Mouse (Mus musculus) midbrain, embryonic 13.5 days (tissue): ENCODE data around the gene Gm10681. TPM values are rescaled to one million over a fixed set of nuclear protein-coding genes. Genes with fewer than 3 reads are reported as not detected.
"Not testable (repeated sequence)": the region's sequence is repeated elsewhere in the genome, so short reads cannot be mapped to it uniquely, and the experiment has no call there.

Experiments
- ATAC-seq: fragments of 200-750 bp; cut with Nextera tagmentation; 2 replicates; pipeline ENCODE4 v1.8.0; 2017; ENCODE audit warnings: mild to moderate bottlenecking, moderate TSS enrichment, moderate library complexity
- H3K27ac ChIP-seq: fragments of 300-500 bp; sonication (generic); 2 replicates; pipeline ENCODE4 v1.5.1; 2015; ENCODE audit warnings: inconsistent platforms, mild to moderate bottlenecking, moderate library complexity
- H3K27me3 ChIP-seq: fragments of 300-500 bp; sonication (generic); 2 replicates; pipeline ENCODE4 v1.6.1; 2015; ENCODE audit warnings: mild to moderate bottlenecking, inconsistent platforms
- H3K36me3 ChIP-seq: fragments of 300-500 bp; sonication (generic); 2 replicates; pipeline ENCODE4 v1.6.1; 2015; ENCODE audit warnings: mild to moderate bottlenecking, inconsistent platforms
- H3K4me1 ChIP-seq: fragments of 300-500 bp; sonication (generic); replicated peaks from 2 replicates; pipeline ENCODE4 v1.6.1; 2015; ENCODE audit warnings: inconsistent platforms
- H3K4me2 ChIP-seq: fragments of 300-500 bp; sonication (generic); replicated peaks from 2 replicates; pipeline ENCODE4 v1.6.1; 2015; ENCODE audit warnings: moderate library complexity, mild to moderate bottlenecking, inconsistent platforms
- H3K4me3 ChIP-seq: fragments of 300-500 bp; sonication (generic); replicated peaks from 2 replicates; pipeline ENCODE4 v1.5.1; 2015; ENCODE audit warnings: mild to moderate bottlenecking, inconsistent platforms
- H3K9ac ChIP-seq: fragments of 300-500 bp; sonication (generic); replicated peaks from 2 replicates; pipeline ENCODE4 v1.6.1; 2015; ENCODE audit warnings: mild to moderate bottlenecking, inconsistent platforms
- H3K9me3 ChIP-seq: fragments of 300-500 bp; sonication (generic); 2 replicates; pipeline ENCODE4 v1.6.1; 2016; ENCODE audit warnings: mild to moderate bottlenecking, inconsistent platforms
- WGBS: fragments of 180-500 bp; shearing (Covaris S2); methylation state at CpG from one replicate; pipeline ENCODE4 v1.1.7; 2015; 5-methylcytosine and 5-hydroxymethylcytosine counted together
- polyA plus RNA-seq: library from polyadenylated mRNA; unstranded; fragments of >200 nt; fragmentation: Nextera tagmentation; extraction: Ambion mirVana; gene quantifications from 2 replicates; pipeline ENCODE4 v1.2.1, GENCODE M21; 2015

Gm10681 gene
- polyA plus RNA-seq, 1 experiment from 2014 or later: not detected

DNA sequence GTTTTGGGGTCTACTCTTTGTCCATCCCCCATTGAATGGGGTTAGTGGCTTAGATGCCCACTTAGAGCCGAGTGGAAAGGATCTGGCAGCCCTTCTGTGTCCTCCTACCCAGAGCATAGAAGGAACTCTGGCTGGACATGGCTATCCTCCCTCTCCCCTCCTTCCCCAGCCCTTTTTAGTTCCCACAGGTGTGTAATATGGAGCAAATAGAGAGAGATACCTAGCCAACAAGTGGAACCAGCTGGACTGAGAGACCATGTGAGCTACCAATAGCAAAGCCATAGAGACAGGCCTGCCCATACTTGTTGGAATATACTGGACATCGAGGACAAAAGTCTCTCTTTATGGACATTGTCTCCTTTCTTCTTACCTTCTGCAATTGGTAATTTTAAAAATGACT, 20.9 kb downstream of the Gm10681 start:
- ATAC-seq: not testable (repeated sequence)

DNA sequence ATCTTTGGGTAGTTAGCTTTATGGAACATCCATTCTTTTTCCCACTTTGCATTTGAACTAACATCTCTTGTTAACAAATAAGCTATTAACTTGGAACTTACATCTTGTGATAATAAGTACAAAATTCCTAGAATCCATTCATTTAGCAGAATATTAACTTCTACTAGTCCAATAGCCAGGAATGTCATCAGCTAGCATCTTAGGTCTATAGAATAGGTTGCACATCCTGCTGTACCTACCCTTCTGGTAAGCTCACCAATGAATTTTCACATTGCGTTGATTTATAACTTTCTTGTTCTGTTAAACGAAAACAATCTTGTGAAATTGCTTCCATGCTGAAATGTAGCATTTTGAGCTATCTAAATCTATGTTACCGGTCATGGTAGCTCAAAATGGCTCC, 23.7 kb downstream of the Gm10681 start:
- H3K27ac ChIP-seq, ATAC-seq, H3K9me3 ChIP-seq, H3K9ac ChIP-seq, H3K4me2 ChIP-seq, H3K27me3 ChIP-seq, H3K4me1 ChIP-seq, H3K4me3 ChIP-seq, H3K36me3 ChIP-seq: not testable (repeated sequence)
- no CpG with 5 or more reads among the region's 3 CpGs for WGBS

More for the DNA sequence above, 20.9 kb downstream of the Gm10681 start:
- H3K9ac ChIP-seq, H3K4me3 ChIP-seq, H3K27me3 ChIP-seq, H3K36me3 ChIP-seq, H3K4me2 ChIP-seq, H3K27ac ChIP-seq, H3K9me3 ChIP-seq, H3K4me1 ChIP-seq: not testable (repeated sequence)
- 92% methylated on average over 2 of the region's 2 CpGs for WGBS

DNA sequence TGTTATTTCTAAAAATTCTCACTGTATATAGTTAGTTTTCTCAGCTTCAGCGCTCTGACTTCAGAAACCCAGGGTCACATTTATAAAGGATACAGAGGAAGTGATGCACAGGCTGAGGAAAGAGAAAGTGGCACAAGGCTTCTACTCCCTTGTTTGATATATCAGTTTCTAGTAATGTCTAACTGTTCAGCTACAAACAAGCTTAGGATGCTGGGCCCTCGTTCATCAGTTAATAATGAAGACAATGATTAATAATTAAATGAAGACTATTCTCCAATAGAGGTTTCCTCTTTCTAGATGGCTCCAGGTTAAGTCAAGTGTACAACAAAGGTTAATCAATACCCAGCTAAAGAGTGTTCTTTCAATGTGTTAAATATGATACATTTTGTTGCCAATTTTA, 24.8 kb downstream of the Gm10681 start:
- H3K9ac ChIP-seq, H3K4me2 ChIP-seq, H3K4me1 ChIP-seq, H3K27me3 ChIP-seq, H3K4me3 ChIP-seq, H3K9me3 ChIP-seq, H3K36me3 ChIP-seq, H3K27ac ChIP-seq, ATAC-seq: not testable (repeated sequence)
- no CpG with 5 or more reads among the region's 2 CpGs for WGBS

DNA sequence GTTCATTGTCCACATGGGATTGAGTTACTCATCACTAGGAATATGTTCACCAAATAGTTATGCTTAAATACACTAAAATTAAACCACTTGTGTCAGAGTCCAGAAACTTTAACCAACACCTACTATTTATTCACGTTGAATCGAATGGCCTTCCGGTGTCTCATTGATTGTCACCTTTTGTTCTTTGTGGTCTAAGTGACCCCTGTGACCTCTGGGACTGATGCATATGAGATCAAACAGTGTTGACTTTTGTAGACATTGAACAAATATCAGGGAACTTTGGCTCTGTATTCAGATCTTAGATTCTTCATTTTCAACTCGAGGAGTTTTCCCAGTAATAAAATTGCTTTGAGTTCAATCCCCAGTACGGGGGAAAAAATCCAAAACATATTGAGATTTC, 27.9 kb downstream of the Gm10681 start:
- not testable (repeated sequence) for H3K9me3 ChIP-seq, H3K36me3 ChIP-seq, ATAC-seq, H3K27ac ChIP-seq, H3K4me3 ChIP-seq, H3K27me3 ChIP-seq, H3K4me2 ChIP-seq, H3K9ac ChIP-seq, H3K4me1 ChIP-seq
- whole genome bisulfite sequencing: no CpG with 5 or more reads among the region's 5 CpGs

DNA sequence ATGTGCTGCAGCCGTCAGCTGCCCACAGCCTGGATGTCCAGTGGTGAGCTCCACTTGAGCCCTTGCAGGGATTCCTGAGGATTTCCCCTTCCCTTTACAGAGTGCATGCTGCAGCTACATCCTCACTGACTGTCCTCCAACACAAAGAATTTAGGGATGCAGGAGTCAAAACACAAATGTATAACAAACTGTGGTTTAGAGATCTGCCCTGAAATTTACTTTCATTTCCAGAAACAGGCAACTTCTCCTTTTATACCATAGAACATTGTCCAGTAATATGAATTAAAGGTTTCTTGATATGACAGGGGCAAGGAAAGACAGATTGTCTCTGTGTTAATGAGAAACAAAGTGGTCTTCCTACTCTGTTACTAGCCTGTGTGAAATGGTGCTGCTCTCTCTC, 37.8 kb downstream of the Gm10681 start:
- not testable (repeated sequence) for ATAC-seq, H3K9ac ChIP-seq, H3K4me1 ChIP-seq, H3K4me2 ChIP-seq, H3K4me3 ChIP-seq, H3K27ac ChIP-seq, H3K36me3 ChIP-seq, H3K27me3 ChIP-seq, H3K9me3 ChIP-seq
- no CpG with 5 or more reads among the region's 1 CpGs for WGBS

DNA sequence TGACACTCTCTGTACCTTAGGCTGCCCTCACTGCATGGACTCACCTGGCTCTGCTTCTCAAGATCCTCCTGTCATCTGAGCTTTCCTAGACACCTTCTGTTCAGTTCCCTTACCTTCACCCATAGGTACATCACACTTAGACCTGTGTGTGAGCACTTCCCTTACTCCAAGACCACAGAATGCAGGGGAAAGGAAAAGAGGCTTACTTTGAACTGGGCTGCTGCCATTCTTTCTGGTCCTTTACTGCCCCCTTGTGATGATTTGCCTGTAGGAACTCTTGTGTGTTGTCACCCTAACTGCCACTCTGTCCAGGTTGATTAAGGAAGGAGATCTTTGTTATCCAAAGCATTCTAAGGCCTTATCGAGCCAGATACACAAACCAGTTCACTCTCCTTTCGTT, 38.4 kb downstream of the Gm10681 start:
- not testable (repeated sequence) for H3K9me3 ChIP-seq, H3K27me3 ChIP-seq, H3K4me2 ChIP-seq, H3K4me1 ChIP-seq, H3K36me3 ChIP-seq, H3K27ac ChIP-seq, H3K4me3 ChIP-seq, H3K9ac ChIP-seq
- no CpG with 5 or more reads among the region's 2 CpGs for WGBS
- peak; percentile 43; the same call in 1 of the 2 replicates for ATAC-seq

DNA sequence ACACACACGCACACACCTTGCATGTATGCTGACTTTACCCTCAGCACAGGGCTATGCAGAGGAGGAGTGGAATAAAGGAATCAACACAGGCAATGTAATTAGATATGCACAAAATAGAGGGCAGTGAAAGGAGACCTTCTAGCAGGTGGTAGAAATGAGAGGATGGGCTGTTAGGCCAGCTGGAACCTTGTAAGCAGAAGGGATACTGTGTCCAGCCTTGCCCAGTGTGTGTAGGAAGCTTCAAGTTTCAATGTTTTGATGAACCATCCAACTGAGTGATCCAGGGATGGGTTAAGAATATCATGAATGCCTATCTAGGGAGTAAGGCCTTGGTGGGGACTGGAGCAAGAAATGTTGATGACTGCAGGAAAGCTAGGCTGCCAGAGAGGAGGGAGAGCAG, 40.1 kb downstream of the Gm10681 start:
- H3K4me1 ChIP-seq, H3K9ac ChIP-seq, H3K27me3 ChIP-seq, H3K4me2 ChIP-seq, H3K36me3 ChIP-seq, H3K9me3 ChIP-seq, H3K4me3 ChIP-seq, ATAC-seq, H3K27ac ChIP-seq: not testable (repeated sequence)
- 100% methylated on average over 1 of the region's 1 CpGs for WGBS

DNA sequence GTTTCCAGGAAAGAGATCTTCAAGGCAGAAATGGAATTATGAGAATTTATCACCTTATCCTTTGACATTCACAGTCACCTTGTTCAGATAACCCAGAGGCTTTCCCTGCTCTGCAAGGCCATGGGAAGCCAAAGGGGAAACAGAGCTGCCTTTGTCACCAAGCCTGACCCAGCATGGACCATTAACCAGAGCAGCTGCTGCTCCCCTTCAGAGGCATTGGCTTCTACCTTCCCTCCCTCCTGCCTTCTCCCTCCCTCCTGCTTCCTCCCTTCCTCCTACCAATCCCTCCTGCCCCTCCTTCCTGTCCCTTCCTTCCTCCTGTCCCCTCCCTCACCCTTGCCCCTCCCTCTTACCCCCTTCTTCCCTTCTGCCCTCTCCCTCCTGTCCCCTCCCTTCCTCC, 41.0 kb downstream of the Gm10681 start:
- not testable (repeated sequence) for H3K9me3 ChIP-seq, ATAC-seq, H3K4me3 ChIP-seq, H3K9ac ChIP-seq, H3K27ac ChIP-seq, H3K4me2 ChIP-seq, H3K36me3 ChIP-seq, H3K27me3 ChIP-seq, H3K4me1 ChIP-seq

DNA sequence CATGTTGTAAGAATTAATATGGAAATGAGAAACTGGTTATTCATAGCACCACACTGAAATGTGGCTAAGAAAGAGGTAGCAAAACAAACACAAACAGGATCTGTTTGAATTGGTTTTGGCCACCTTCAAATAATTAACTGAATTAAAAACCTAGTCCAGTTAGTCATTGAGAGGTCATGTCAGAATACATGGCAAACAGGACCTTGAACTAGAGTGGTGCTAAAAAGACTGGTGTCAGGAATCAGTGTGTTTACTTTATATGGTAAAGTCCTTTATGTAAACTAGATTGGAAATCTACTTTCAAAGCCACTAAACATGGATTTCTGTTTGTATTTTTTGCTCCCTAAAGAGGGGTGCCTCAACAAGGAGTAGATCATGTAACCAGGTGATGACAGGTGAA, 63.6 kb downstream of the Gm10681 start:
- not testable (repeated sequence) for H3K9ac ChIP-seq, H3K4me2 ChIP-seq, H3K9me3 ChIP-seq, H3K27me3 ChIP-seq, H3K4me3 ChIP-seq, H3K27ac ChIP-seq, H3K4me1 ChIP-seq, H3K36me3 ChIP-seq, ATAC-seq

DNA sequence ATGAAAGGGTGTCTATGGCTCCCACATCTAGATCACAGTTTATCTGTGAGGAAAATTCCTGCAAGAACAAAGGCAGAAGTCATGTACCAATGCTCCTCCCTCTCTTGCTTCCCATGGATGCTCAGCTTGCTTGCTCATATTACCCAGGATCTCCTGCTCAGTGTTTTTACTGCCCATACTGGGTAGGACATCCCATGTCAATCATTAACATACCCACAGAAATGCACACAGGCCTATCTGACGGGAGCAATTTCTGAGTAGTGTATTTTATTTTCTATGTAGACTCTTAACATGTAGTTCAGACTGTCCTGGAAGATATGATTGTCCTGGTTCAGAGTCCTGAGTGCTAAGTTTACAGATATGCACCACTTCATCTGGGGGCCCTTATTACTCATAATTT, 64.1 kb downstream of the Gm10681 start:
- not testable (repeated sequence) for H3K4me3 ChIP-seq, H3K4me1 ChIP-seq, H3K9me3 ChIP-seq, ATAC-seq, H3K36me3 ChIP-seq, H3K27ac ChIP-seq, H3K27me3 ChIP-seq, H3K4me2 ChIP-seq, H3K9ac ChIP-seq
- WGBS: no CpG with 5 or more reads among the region's 1 CpGs

DNA sequence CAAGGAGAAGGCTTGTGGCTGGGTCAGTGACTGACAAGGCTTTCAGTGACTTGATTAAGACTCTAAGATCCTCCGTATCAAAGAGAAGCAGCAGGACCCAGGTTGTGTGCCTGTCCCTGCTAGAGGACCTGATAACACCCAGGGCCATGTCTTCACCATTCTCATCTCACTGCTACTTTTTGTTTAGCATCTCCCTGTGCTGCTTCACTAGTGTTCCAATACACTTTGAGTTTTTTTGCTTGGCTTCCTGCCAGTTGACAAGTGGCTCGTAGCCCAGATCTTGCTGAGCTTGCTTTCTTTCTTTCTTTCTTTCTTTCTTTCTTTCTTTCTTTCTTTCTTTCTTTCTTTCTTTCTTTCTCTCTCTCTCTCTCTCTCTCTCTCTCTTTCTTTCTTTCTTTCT, 65.8 kb downstream of the Gm10681 start:
- H3K36me3 ChIP-seq, H3K4me2 ChIP-seq, ATAC-seq, H3K4me1 ChIP-seq, H3K27me3 ChIP-seq, H3K4me3 ChIP-seq, H3K27ac ChIP-seq, H3K9me3 ChIP-seq, H3K9ac ChIP-seq: not testable (repeated sequence)
- WGBS: 67% methylated on average over 1 of the region's 2 CpGs

DNA sequence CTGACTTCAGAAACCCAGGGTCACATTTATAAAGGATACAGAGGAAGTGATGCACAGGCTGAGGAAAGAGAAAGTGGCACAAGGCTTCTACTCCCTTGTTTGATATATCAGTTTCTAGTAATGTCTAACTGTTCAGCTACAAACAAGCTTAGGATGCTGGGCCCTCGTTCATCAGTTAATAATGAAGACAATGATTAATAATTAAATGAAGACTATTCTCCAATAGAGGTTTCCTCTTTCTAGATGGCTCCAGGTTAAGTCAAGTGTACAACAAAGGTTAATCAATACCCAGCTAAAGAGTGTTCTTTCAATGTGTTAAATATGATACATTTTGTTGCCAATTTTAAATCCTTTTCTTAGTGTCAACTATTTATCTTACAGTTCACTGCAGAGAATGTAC, 78.2 kb downstream of the Gm10681 start, which contains the start of gene Hsd3b4:
Hsd3b4 (minus strand) TSS at position 101 of the 400 bp plus-strand sequence.
- ATAC-seq, H3K27ac ChIP-seq, H3K36me3 ChIP-seq, H3K4me1 ChIP-seq, H3K27me3 ChIP-seq, H3K4me2 ChIP-seq, H3K9ac ChIP-seq, H3K4me3 ChIP-seq, H3K9me3 ChIP-seq: not testable (repeated sequence)
- no CpG with 5 or more reads among the region's 1 CpGs for WGBS

DNA sequence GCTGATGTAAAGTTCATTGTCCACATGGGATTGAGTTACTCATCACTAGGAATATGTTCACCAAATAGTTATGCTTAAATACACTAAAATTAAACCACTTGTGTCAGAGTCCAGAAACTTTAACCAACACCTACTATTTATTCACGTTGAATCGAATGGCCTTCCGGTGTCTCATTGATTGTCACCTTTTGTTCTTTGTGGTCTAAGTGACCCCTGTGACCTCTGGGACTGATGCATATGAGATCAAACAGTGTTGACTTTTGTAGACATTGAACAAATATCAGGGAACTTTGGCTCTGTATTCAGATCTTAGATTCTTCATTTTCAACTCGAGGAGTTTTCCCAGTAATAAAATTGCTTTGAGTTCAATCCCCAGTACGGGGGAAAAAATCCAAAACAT, 81.4 kb downstream of the Gm10681 start:
- H3K27me3 ChIP-seq, H3K4me1 ChIP-seq, H3K9me3 ChIP-seq, ATAC-seq, H3K4me3 ChIP-seq, H3K9ac ChIP-seq, H3K27ac ChIP-seq, H3K4me2 ChIP-seq, H3K36me3 ChIP-seq: not testable (repeated sequence)
- no CpG with 5 or more reads among the region's 5 CpGs for WGBS
